Mouse (Mus musculus) adrenal gland, postnatal 10 days (tissue): ENCODE data around the gene Hnrnpk. TPM values are rescaled to one million over a fixed set of nuclear protein-coding genes. Genes with fewer than 3 reads are reported as not detected.

ENCODE experiments used
- microRNA-seq: library from miRNA; unstranded; fragments of <30 nt; microRNA quantifications from one replicate; pipeline ENCODE4 v1.2.0, GENCODE M21; 2021
- total RNA-seq, 2 experiments: library from RNA; stranded (reverse); gene quantifications; 2 replicates each; pipeline ENCODE4 v1.2.3; 2021

Gene Hnrnpk
- total RNA-seq, 2 experiments from 2014 or later: 858 to 894 TPM

Small RNA genes within 50 kb of the gene (microRNA-seq; reads per million reads assigned to microRNA genes)
- 348 reads per million, percentile 61 among the genes with 10 or more reads in this experiment for gene Mir7-1

Other genes with a start within 250 kb of the Hnrnpk start
- gene Idnk, start 245.7 kb downstream of the Hnrnpk start, total RNA-seq: 10 to 100 TPM; 43.8 to 48.6 TPM
- 10 to 100 TPM; 89.6 to 93.1 TPM for gene Ubqln1, start 187.7 kb downstream of the Hnrnpk start, total RNA-seq
- gene Gkap1, start 127.6 kb downstream of the Hnrnpk start, total RNA-seq: 10 to 100 TPM; 41.0 to 42.1 TPM
- 1 to 10 TPM; 1.3 to 1.5 TPM for gene Kif27, start 44.2 kb downstream of the Hnrnpk start, total RNA-seq
- 10 to 100 TPM; 26.6 to 27.2 TPM for gene 2210016F16Rik, start 18.1 kb downstream of the Hnrnpk start, total RNA-seq
- gene Rmi1, start 1.1 kb downstream of the Hnrnpk start, total RNA-seq: 10 to 100 TPM; 15.2 to 19.8 TPM
- not detected for gene Slc28a3, start 207.5 kb upstream of the Hnrnpk start, total RNA-seq